9 mouse cellular contexts compared by ENCODE assay signal in the genomic region with DNA sequence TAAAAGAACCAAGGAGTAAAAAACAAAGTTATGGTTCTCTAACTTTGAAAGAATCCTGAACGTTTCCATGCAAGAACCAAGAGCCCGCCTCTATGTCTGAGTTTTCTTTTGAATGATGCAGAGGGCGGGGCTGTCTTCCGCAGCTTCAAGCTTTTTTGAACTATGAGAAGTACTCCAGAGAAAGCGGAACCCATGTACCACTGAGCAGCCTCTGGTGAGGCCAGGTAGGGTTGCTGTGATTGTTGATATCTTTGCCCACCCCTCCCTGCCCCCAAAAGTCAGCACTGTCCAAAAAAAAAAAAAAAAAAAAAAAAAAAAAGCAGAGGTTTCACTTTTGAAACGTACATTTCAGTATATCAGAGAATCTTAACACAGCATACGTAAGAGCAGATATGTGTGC.
DNase-seq lines count a peak whose midpoint lies in the region; ATAC-seq lines count a peak whose summit lies in the region.
"Had no signal": no experiment of that assay in that cellular context is flagged by ENCODE, and none has a peak within 500 bp of the region (broad histone marks: within the 10 kb centered on the region; RNA-seq: fewer than 3 reads in every experiment).

No protein-coding gene starts in this region.

- peak; percentile 42 to 51 for DNase-seq in spleen, postnatal 36 days (ENCODE audit: low spot score in 2 of 2)
- no peak for DNase-seq in spleen, adult 12 weeks (ENCODE audit: low spot score)
- peak; percentile 58 for DNase-seq in lung, postnatal 25 days (ENCODE audit: low spot score)
- peak; percentile 52 for DNase-seq in thymus, postnatal 4 days
- no peak for DNase-seq in urinary bladder, adult 2 months (ENCODE audit: low spot score)
- DNase-seq: right cerebral cortex, adult 18-20 months had no signal

- H3K9ac ChIP-seq in heart, embryonic 11.5 days (ENCODE audit: low read depth, low read length) = no peak overlapping the region
- H3K9ac ChIP-seq in midbrain, embryonic 15.5 days = no peak overlapping the region

- no peaks in the 10 kb centered on the region for H3K27me3 ChIP-seq in heart, embryonic 11.5 days (ENCODE audit: control insufficient read depth, insufficient read depth, low read length)
- H3K27me3 ChIP-seq in midbrain, embryonic 15.5 days (replicated peaks) = no peaks in the 10 kb centered on the region

- peak overlapping the region; percentile 65; the same call in 1 of the 2 replicates for H3K4me2 ChIP-seq in heart, embryonic 11.5 days
- H3K4me2 ChIP-seq in midbrain, embryonic 15.5 days = no peak overlapping the region

- ATAC-seq in heart, embryonic 11.5 days (replicated peaks; ENCODE audit: insufficient number of reproducible peaks, low FRiP score, low TSS enrichment) = no peak
- no peak for ATAC-seq in midbrain, embryonic 15.5 days (replicated peaks)
- ATAC-seq in megakaryocyte-erythroid progenitor cell, adult 5-6 weeks (replicated peaks; ENCODE audit: low FRiP score, low TSS enrichment, poor library complexity, severe bottlenecking) = no peak; the same call in 1 of the 2 replicates

- H3K9me3 ChIP-seq in heart, embryonic 11.5 days (replicated peaks; ENCODE audit: control insufficient read depth, low read length) = no peaks in the 10 kb centered on the region
- no peaks in the 10 kb centered on the region for H3K9me3 ChIP-seq in midbrain, embryonic 15.5 days

- WGBS in heart, embryonic 11.5 days (ENCODE audit: insufficient replicate concordance) = 54% methylated on average over 7 of the region's 7 CpGs
- 70% methylated on average over 7 of the region's 7 CpGs for WGBS in midbrain, embryonic 15.5 days

- 0 out of 2 replicates have a peak overlapping the region, but pooled peaks have one; percentile 30 for H3K27ac ChIP-seq in heart, embryonic 11.5 days (ENCODE audit: low read depth, low read length)
- no peak overlapping the region for H3K27ac ChIP-seq in midbrain, embryonic 15.5 days

- no peak overlapping the region for H3K4me3 ChIP-seq in heart, embryonic 11.5 days (ENCODE audit: low read depth, low read length)
- no peak overlapping the region for H3K4me3 ChIP-seq in midbrain, embryonic 15.5 days

- H3K4me1 ChIP-seq in heart, embryonic 11.5 days (ENCODE audit: control insufficient read depth, insufficient read depth, low read length) = peaks cover 22% of the 10 kb centered on the region
- no peaks in the 10 kb centered on the region for H3K4me1 ChIP-seq in midbrain, embryonic 15.5 days

- no peaks in the 10 kb centered on the region for H3K36me3 ChIP-seq in heart, embryonic 11.5 days (ENCODE audit: control insufficient read depth, insufficient read depth, low read length)
- no peaks in the 10 kb centered on the region for H3K36me3 ChIP-seq in midbrain, embryonic 15.5 days (replicated peaks)

Comparison
In these comparisons a context has a peak if more than half of its experiments do, and no peak if none do; other contexts are left out.
1. DNase-seq: peak in spleen, postnatal 36 days (2 of 2), lung, postnatal 25 days (single experiment) and thymus, postnatal 4 days (single experiment); none in spleen, adult 12 weeks (single experiment) and urinary bladder, adult 2 months (single experiment).